Mouse (Mus musculus): ENCODE results near the gene Vash2. TPM values are rescaled to one million over a fixed set of nuclear protein-coding genes. Genes with fewer than 3 reads are reported as not detected.

Vash2 gene
- polyA plus RNA-seq, 1 experiment from 2014 or later, result 14.0 TPM

DNA sequence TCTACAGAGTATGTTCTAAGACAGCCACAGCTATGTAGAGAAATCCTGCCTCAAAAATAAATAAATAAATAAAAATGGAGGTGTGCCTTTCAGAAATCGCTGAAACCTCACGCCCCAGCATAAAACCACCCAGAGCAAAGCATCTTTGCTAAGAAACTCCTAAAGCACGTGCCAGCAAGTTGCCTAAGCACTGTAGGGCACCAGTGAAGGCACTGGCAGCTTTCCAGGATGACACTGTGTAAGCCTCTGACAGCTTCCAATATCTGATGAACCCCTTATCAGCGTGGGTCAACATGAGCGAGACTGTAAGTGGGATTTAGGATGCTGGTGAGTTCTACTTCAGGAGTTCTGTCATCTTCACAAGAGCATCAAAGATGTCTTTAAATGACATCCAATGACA, 28.1 kb downstream of the Vash2 start:
- Histone ChIP-seq H3K9me3 (replicated peaks; ENCODE audit: low read length) (no peaks in the 10 kb centered on the region), H3K36me3 (ENCODE audit: insufficient read depth, low read length) (peaks cover 13% of the 10 kb centered on the region; the same call in 1 of the 2 replicates), H3K27ac (no peak overlapping the region), H3K4me3 (replicated peaks; ENCODE audit: low read depth, low read length) (no peak overlapping the region), H3K4me1 (replicated peaks; ENCODE audit: insufficient read depth, low read length) (no peaks in the 10 kb centered on the region), H3K4me2 (ENCODE audit: low read length) (no peak overlapping the region), H3K9ac (ENCODE audit: low read depth, low read length) (no peak overlapping the region), H3K27me3 (ENCODE audit: insufficient read depth, low read length) (no peaks in the 10 kb centered on the region)
- no peak for DNase-seq (ENCODE audit: low spot score)
- no peak for ATAC-seq (replicated peaks; ENCODE audit: low FRiP score, low read depth)
- TF ChIP-seq CTCF (IDR thresholded peaks at IDR 0.05; ENCODE audit: low read depth), result no peak
- 89% methylated on average over 5 of the region's 5 CpGs for WGBS

DNA sequence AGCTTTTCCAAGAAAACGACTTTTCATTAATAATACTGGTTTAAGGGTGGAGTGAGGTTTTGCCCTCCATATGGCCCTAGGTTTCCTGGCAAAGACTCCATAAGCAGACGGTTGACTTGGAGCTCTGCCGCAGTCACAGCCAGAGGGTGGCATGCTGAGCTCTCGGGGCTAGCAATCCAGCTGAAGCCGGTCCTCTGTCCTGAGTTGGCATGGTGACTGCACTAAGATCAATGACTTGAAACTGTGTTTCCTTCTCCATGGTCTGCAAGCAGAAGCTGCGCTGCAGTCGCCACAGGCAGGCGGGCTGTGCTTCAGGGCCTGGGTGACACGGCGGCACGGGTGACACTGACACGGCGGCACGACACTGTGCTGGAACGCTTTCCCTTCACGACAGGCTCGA, 30.2 kb downstream of the Vash2 start:
- 73% methylated on average over 17 of the region's 17 CpGs for WGBS
- no peak; the same call in 1 of the 2 replicates for ATAC-seq (replicated peaks; ENCODE audit: low FRiP score, low read depth)
- H3K9me3 ChIP-seq (replicated peaks; ENCODE audit: low read length), result no peaks in the 10 kb centered on the region
- H3K4me2 ChIP-seq (ENCODE audit: low read length), result no peak overlapping the region
- no peak overlapping the region for H3K9ac ChIP-seq (ENCODE audit: low read depth, low read length)
- no peaks in the 10 kb centered on the region for H3K4me1 ChIP-seq (replicated peaks; ENCODE audit: insufficient read depth, low read length)
- H3K36me3 ChIP-seq (ENCODE audit: insufficient read depth, low read length), result peaks cover 29% of the 10 kb centered on the region
- H3K27ac ChIP-seq, result no peak overlapping the region
- DNase-seq (ENCODE audit: low spot score), result no peak
- H3K27me3 ChIP-seq (ENCODE audit: insufficient read depth, low read length), result no peaks in the 10 kb centered on the region
- TF ChIP-seq CTCF (IDR thresholded peaks at IDR 0.05; ENCODE audit: low read depth), result no peak
- no peak overlapping the region for H3K4me3 ChIP-seq (replicated peaks; ENCODE audit: low read depth, low read length)

DNA sequence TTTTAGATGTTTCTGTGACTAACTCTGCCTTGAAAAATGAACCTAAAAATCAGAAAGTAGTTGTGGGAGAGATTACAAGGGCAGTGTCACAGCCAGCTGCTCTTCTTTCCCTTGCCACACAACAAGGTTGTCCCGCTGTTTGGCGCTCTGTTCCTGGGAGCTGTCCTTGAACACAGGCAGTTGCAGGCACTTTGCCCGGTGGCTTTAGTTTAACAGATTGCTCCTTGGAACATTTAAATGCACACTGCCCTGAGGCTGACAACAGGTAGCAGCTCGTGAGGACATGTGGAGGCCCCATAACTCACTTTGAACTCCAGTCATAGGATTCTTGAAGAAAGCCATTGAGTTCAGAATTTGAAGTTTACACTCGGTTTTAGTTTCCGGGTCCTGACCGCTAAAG, 30.7 kb downstream of the Vash2 start:
- DNase-seq (ENCODE audit: low spot score) (no peak), ATAC-seq (replicated peaks; ENCODE audit: low FRiP score, low read depth) (no peak)
- Histone ChIP-seq H3K36me3 (ENCODE audit: insufficient read depth, low read length) (peaks cover 32% of the 10 kb centered on the region), H3K27me3 (ENCODE audit: insufficient read depth, low read length) (no peaks in the 10 kb centered on the region), H3K27ac (no peak overlapping the region), H3K4me3 (replicated peaks; ENCODE audit: low read depth, low read length) (no peak overlapping the region), H3K9me3 (replicated peaks; ENCODE audit: low read length) (no peaks in the 10 kb centered on the region), H3K9ac (ENCODE audit: low read depth, low read length) (no peak overlapping the region), H3K4me2 (ENCODE audit: low read length) (no peak overlapping the region), H3K4me1 (replicated peaks; ENCODE audit: insufficient read depth, low read length) (no peaks in the 10 kb centered on the region)
- WGBS, result 58% methylated on average over 7 of the region's 7 CpGs
- no peak for TF ChIP-seq CTCF (IDR thresholded peaks at IDR 0.05; ENCODE audit: low read depth)

DNA sequence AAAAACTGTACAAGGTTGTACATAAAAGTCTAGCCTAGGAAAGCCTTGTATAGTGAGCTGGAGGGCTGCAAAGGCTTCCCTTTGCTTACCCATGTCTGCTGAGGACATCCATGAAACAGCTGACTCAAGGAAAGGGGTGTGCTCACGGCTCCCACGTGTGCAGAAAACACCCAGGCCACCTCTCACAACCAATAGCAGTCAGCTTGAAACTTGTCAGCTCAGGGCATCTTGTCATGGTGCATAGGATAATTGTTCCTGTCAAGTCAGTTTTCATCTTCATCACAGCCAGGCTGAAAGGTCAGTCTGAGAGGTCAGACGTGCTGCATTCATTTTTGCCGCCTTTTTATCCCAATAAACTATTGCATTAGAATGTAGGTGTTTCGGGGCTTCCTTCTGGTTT, 31.1 kb downstream of the Vash2 start:
- peaks cover 32% of the 10 kb centered on the region for H3K36me3 ChIP-seq (ENCODE audit: insufficient read depth, low read length)
- H3K27me3 ChIP-seq (ENCODE audit: insufficient read depth, low read length), result no peaks in the 10 kb centered on the region
- no peak for DNase-seq (ENCODE audit: low spot score)
- H3K27ac ChIP-seq, result no peak overlapping the region
- no peak overlapping the region for H3K4me3 ChIP-seq (replicated peaks; ENCODE audit: low read depth, low read length)
- 55% methylated on average over 5 of the region's 5 CpGs for WGBS
- H3K4me1 ChIP-seq (replicated peaks; ENCODE audit: insufficient read depth, low read length), result no peaks in the 10 kb centered on the region
- ATAC-seq (replicated peaks; ENCODE audit: low FRiP score, low read depth), result no peak
- TF ChIP-seq CTCF (IDR thresholded peaks at IDR 0.05; ENCODE audit: low read depth), result no peak
- H3K9ac ChIP-seq (ENCODE audit: low read depth, low read length), result no peak overlapping the region
- no peaks in the 10 kb centered on the region for H3K9me3 ChIP-seq (replicated peaks; ENCODE audit: low read length)
- H3K4me2 ChIP-seq (ENCODE audit: low read length), result no peak overlapping the region

DNA sequence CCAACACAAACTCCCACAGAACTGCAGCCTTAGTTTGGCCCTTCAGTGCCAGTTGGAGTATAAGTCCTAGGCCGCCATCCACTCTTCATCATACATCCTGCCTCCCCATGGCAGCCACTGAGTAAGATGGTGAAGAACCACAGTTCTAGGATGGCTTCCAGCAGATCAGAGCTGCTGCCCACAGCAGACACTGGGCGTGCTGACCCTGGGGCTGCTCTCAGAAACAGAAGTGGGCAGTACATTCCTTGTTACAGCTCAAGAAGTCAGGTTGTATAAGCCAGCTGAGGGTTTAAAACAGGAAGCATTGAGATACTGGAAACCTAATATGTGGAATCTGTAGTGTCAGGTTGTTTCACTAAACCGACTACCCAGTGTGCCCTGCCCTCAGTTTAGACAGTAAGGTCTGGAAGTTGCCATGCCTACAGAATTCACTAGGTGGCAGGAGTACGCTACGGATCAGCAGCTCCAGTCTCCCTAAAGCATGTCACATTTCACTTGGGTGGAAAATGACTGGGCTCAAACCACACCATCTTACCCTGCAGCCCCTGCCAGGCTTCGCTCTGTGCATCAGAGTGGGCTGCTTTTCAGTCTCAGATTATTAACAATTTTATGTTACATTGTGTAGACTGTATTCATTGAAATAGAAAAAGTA, 34.9 kb downstream of the Vash2 start:
- DNase-seq (ENCODE audit: low spot score) (peak; percentile 85), ATAC-seq (replicated peaks; ENCODE audit: low FRiP score, low read depth) (peak; percentile 75)
- Histone ChIP-seq H3K9me3 (replicated peaks; ENCODE audit: low read length) (no peaks in the 10 kb centered on the region), H3K4me2 (ENCODE audit: low read length) (no peak overlapping the region), H3K9ac (ENCODE audit: low read depth, low read length) (no peak overlapping the region), H3K4me1 (replicated peaks; ENCODE audit: insufficient read depth, low read length) (no peaks in the 10 kb centered on the region), H3K4me3 (replicated peaks; ENCODE audit: low read depth, low read length) (no peak overlapping the region), H3K36me3 (ENCODE audit: insufficient read depth, low read length) (peaks cover 54% of the 10 kb centered on the region), H3K27me3 (ENCODE audit: insufficient read depth, low read length) (no peaks in the 10 kb centered on the region), H3K27ac (no peak overlapping the region)
- peak; percentile 87 for TF ChIP-seq CTCF (IDR thresholded peaks at IDR 0.05; ENCODE audit: low read depth)
- WGBS, result 50% methylated on average over 6 of the region's 6 CpGs

DNA sequence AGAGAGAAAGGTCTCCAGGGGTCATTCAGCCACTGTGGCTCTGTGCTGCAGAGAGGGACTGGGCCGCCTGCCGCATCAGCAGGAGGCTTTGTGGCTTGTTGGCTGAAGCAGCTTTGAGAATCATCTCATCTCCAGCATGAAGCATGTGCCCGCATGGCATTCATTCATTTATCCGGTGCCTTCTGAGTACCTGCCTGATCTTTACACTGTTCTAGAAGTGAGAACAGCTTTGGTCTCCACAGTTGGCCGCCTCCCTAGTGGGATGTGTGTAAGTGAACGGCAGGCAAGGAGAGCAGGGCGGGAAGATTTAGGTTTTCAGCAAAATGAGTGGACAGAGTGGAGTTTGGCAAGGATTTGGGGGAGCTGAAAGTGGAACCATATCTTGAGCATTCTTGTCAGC, 39.3 kb downstream of the Vash2 start:
- H3K4me1 ChIP-seq (replicated peaks; ENCODE audit: insufficient read depth, low read length), result no peaks in the 10 kb centered on the region

DNA sequence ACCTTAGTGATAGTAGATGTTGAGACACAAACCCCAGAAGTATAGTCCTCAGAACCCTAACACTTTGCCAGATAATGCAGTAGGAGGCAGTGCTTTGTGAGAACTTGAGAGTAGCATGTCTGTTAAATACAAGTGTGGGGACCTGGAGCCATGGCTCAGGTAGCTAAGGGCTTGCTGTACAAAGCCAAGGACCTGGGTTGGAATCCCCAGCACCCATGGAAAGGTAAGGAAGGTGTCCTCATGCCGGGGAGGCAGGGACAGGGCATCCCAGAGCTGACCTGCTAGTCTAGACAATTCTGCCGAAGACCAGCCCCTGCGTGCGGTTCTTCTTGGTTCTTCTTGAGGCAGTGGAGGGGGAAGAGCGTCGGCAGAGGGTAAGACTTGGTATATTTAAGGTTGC, 48.9 kb downstream of the Vash2 start:
- ATAC-seq (replicated peaks; ENCODE audit: low FRiP score, low read depth) (no peak), DNase-seq (ENCODE audit: low spot score) (no peak)
- H3K4me2 ChIP-seq (ENCODE audit: low read length), result no peak overlapping the region
- peaks cover 10% of the 10 kb centered on the region; the same call in 1 of the 2 replicates for H3K36me3 ChIP-seq (ENCODE audit: insufficient read depth, low read length)
- TF ChIP-seq CTCF (IDR thresholded peaks at IDR 0.05; ENCODE audit: low read depth), result no peak
- H3K27ac ChIP-seq, result no peak overlapping the region
- no peak overlapping the region for H3K9ac ChIP-seq (ENCODE audit: low read depth, low read length)
- no peak overlapping the region for H3K4me3 ChIP-seq (replicated peaks; ENCODE audit: low read depth, low read length)
- WGBS, result 85% methylated on average over 6 of the region's 6 CpGs
- no peaks in the 10 kb centered on the region for H3K27me3 ChIP-seq (ENCODE audit: insufficient read depth, low read length)
- peaks cover 7% of the 10 kb centered on the region; the same call in 1 of the 2 replicates for H3K4me1 ChIP-seq (replicated peaks; ENCODE audit: insufficient read depth, low read length)
- no peaks in the 10 kb centered on the region for H3K9me3 ChIP-seq (replicated peaks; ENCODE audit: low read length)

More for the DNA sequence above, 39.3 kb downstream of the Vash2 start:
- H3K9ac ChIP-seq (ENCODE audit: low read depth, low read length), result no peak overlapping the region
- 92% methylated on average over 7 of the region's 7 CpGs for WGBS
- no peak for DNase-seq (ENCODE audit: low spot score)
- H3K27ac ChIP-seq, result no peak overlapping the region
- H3K27me3 ChIP-seq (ENCODE audit: insufficient read depth, low read length), result no peaks in the 10 kb centered on the region
- H3K4me2 ChIP-seq (ENCODE audit: low read length), result no peak overlapping the region
- H3K9me3 ChIP-seq (replicated peaks; ENCODE audit: low read length), result no peaks in the 10 kb centered on the region
- no peak for ATAC-seq (replicated peaks; ENCODE audit: low FRiP score, low read depth)
- peaks cover 46% of the 10 kb centered on the region for H3K36me3 ChIP-seq (ENCODE audit: insufficient read depth, low read length)
- H3K4me3 ChIP-seq (replicated peaks; ENCODE audit: low read depth, low read length), result no peak overlapping the region
- no peak for TF ChIP-seq CTCF (IDR thresholded peaks at IDR 0.05; ENCODE audit: low read depth)

All from kidney, postnatal 0 days (tissue).